Mouse (Mus musculus) E14TG2a.4 (cell line): ENCODE data around the gene Bcar1.

ENCODE experiments used
- CTCF ChIP-seq: conservative IDR thresholded peaks from 2 replicates; pipeline ENCODE4 v1.5.1; 2014; ENCODE audit warnings: low read length
- POU5F1 ChIP-seq: IDR thresholded peaks from 2 replicates; pipeline ENCODE4 v1.6.1; 2014; ENCODE audit warnings: low read length, borderline replicate concordance

GRCm38 (mm10) chr8:111772083-111772482 lies 28.5 kb upstream of the Bcar1 start:
- TF ChIP-seq CTCF (no peak), POU5F1 (no peak)
